Mouse (Mus musculus): Measurements from ENCODE around the gene Mad1l1. TPM values are rescaled to one million over a fixed set of nuclear protein-coding genes. Genes with fewer than 3 reads are reported as not detected.
"Not testable (repeated sequence)": the region's sequence is repeated elsewhere in the genome, so short reads cannot be mapped to it uniquely, and the experiment has no call there.

Mad1l1 gene
- polyA plus RNA-seq, 1 experiment: 24.7 TPM

DNA sequence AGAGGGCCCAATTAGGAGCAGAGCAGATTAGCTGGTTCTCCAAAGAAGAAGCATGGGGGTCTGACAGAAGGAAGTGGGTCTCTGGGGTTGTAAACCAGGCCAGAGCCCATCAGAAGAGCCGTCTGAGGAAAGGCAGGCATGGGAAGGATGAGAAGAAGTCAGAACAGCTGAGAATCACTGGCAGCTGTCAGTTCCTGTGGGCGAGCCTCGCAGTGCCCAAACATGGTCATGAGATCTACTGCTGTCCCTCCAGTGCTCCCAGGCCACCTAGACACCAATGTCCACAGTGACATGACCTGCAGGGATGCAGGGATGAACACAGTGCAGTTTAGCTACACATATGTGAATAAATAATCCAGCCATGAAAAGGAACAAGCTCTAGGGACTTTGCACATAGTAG, 310.9 kb downstream of the Mad1l1 start:
- Histone ChIP-seq H3K4me1 (ENCODE audit: control insufficient read depth, insufficient read depth, low read length) (no peaks in the 10 kb centered on the region; the same call in 1 of the 2 replicates), H3K27ac (ENCODE audit: control insufficient read depth, insufficient read depth, low read depth, low read length, poor library complexity) (0 out of 2 replicates have a peak overlapping the region, but pooled peaks have one; percentile 7), H3K4me3 (replicated peaks; ENCODE audit: control insufficient read depth, low read depth, low read length) (no peak overlapping the region)
- WGBS: 84% methylated on average over 3 of the region's 3 CpGs
- TF ChIP-seq CTCF (IDR thresholded peaks at IDR 0.05; ENCODE audit: control insufficient read depth, insufficient read depth, low read length): no peak
- no peak for TF ChIP-seq POLR2A (IDR thresholded peaks at IDR 0.05; ENCODE audit: borderline replicate concordance, control insufficient read depth, low read depth, low read length)

DNA sequence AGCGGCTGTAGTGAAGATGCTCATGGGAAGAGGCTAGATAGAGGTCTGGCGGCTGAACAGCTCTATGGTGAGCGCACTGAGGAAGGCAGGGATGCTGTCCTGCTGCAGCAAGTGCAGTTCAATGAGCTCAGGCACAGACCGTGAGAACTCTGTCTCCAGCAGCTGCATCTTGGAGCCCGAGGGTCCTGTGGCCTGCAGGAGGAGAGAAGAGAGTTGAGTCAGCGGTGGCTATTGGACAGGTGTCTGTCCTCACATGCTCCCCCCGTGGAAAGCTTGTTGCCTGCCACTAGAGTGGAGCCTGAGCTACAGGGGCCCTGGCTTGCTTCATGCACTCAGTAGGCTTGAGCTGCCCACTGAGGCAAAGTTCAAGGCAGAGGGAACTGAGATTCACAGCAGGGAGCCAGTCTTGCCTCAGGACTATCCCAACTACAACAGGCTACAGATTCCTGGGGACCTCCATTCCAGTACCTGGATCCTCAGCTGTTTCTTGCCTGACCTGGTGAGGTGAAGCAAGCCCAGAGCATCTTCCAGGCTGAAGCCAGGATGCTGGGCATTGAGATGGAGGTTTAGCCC, 312.2 kb downstream of the Mad1l1 start:
- no peak for TF ChIP-seq CTCF (IDR thresholded peaks at IDR 0.05; ENCODE audit: control insufficient read depth, insufficient read depth, low read length)
- TF ChIP-seq POLR2A (IDR thresholded peaks at IDR 0.05; ENCODE audit: borderline replicate concordance, control insufficient read depth, low read depth, low read length): no peak
- 95% methylated on average over 7 of the region's 7 CpGs for WGBS
- Histone ChIP-seq H3K4me1 (ENCODE audit: control insufficient read depth, insufficient read depth, low read length) (no peaks in the 10 kb centered on the region; the same call in 1 of the 2 replicates), H3K27ac (ENCODE audit: control insufficient read depth, insufficient read depth, low read depth, low read length, poor library complexity) (no peak overlapping the region), H3K4me3 (replicated peaks; ENCODE audit: control insufficient read depth, low read depth, low read length) (no peak overlapping the region)

DNA sequence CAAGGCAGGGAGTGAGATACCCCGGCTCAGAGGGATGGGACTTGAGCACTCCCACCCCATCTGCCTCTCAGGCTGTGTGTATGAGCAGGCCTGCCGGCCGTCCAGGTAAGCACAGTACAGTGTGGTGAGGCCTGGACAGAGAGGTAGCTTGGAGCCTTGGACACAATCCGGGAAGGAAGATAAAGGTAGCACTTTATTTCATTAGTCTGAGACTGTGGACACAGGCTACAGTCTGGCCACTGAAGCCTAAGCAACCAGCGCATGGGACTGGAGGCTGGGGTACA, 312.9 kb downstream of the Mad1l1 start:
- 92% methylated on average over 5 of the region's 5 CpGs for WGBS
- H3K27ac ChIP-seq (ENCODE audit: control insufficient read depth, insufficient read depth, low read depth, low read length, poor library complexity): no peak overlapping the region
- H3K4me3 ChIP-seq (replicated peaks; ENCODE audit: control insufficient read depth, low read depth, low read length): no peak overlapping the region
- no peaks in the 10 kb centered on the region; the same call in 1 of the 2 replicates for H3K4me1 ChIP-seq (ENCODE audit: control insufficient read depth, insufficient read depth, low read length)
- no peak for TF ChIP-seq CTCF (IDR thresholded peaks at IDR 0.05; ENCODE audit: control insufficient read depth, insufficient read depth, low read length)

DNA sequence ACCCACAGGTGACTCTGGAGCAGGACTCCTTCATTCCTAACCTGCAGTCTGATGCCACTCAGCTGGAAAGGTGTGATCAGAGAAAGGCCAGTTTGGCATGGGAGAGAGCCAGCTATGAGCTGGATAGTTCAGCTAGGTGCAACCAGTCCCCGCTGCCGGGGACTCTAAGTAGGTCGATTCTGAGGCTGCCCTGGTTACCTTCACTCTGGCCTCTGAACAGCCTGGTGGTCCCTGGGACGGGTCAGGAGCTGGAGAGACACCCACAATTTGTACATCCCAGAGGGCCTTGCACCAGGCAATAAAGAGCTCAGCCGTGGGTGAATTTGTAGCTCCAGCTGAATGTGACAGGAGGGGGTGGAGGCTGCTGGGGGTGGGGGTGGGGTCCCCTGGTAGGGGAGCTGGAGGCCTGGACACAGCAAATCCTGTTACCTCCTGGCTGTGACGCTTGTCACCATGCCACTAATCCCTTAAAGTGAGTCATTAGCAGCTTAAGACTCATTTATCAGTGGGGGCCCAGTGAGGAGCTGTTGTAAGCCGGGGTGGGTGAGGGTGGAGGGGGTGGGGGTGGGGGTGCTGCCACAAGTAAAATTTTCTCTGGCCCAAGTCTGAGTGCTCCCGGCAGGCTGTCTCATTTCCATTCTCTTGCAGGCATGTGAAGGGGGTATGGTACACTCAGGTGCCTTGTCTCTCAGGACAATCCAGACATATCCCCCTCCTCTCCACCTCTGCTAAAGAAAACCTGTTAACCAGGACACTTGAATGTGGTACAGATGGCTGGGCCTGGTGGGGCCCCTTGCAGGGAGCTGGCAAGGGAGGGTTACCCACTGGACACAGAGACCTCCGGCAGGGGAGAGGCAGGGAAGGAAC, 313.5 kb downstream of the Mad1l1 start:
- no peak overlapping the region for H3K4me3 ChIP-seq (replicated peaks; ENCODE audit: control insufficient read depth, low read depth, low read length)
- H3K4me1 ChIP-seq (ENCODE audit: control insufficient read depth, insufficient read depth, low read length): no peaks in the 10 kb centered on the region; the same call in 1 of the 2 replicates
- no peak overlapping the region for H3K27ac ChIP-seq (ENCODE audit: control insufficient read depth, insufficient read depth, low read depth, low read length, poor library complexity)
- TF ChIP-seq POLR2A (IDR thresholded peaks at IDR 0.05; ENCODE audit: borderline replicate concordance, control insufficient read depth, low read depth, low read length): no peak
- TF ChIP-seq CTCF (IDR thresholded peaks at IDR 0.05; ENCODE audit: control insufficient read depth, insufficient read depth, low read length): no peak
- WGBS: 87% methylated on average over 9 of the region's 9 CpGs

DNA sequence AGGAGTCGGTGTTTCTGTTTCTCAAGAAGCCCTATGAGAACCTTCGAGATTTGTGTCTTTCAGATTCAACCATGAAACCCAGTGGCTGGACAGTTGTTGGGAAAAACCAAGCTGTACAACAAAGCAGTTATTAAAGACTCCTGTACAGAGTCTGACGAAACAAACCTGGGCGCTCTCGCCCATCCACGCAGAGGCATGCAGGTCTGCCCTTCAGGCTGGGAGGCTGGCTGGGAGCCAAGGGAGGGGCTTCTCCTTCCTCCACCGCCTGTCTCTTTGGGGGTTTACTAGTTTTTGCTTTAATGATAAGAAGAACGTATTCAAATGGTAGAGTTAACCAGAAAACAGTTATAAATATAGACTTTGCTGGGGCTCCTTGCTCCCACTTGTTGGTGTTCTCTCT, 314.5 kb downstream of the Mad1l1 start:
- no peak overlapping the region for H3K4me3 ChIP-seq (replicated peaks; ENCODE audit: control insufficient read depth, low read depth, low read length)
- H3K27ac ChIP-seq (ENCODE audit: control insufficient read depth, insufficient read depth, low read depth, low read length, poor library complexity): no peak overlapping the region
- H3K4me1 ChIP-seq (ENCODE audit: control insufficient read depth, insufficient read depth, low read length): no peaks in the 10 kb centered on the region
- 75% methylated on average over 8 of the region's 8 CpGs for WGBS
- TF ChIP-seq POLR2A (IDR thresholded peaks at IDR 0.05; ENCODE audit: borderline replicate concordance, control insufficient read depth, low read depth, low read length) (no peak), CTCF (IDR thresholded peaks at IDR 0.05; ENCODE audit: control insufficient read depth, insufficient read depth, low read length) (no peak)

GRCm38 (mm10) chr5:140002541-140002940, 318.8 kb downstream of the Mad1l1 start:
- WGBS: 75% methylated on average over 3 of the region's 3 CpGs
- no peak overlapping the region for H3K4me3 ChIP-seq (replicated peaks; ENCODE audit: control insufficient read depth, low read depth, low read length)
- no peak for TF ChIP-seq POLR2A (IDR thresholded peaks at IDR 0.05; ENCODE audit: borderline replicate concordance, control insufficient read depth, low read depth, low read length)
- no peaks in the 10 kb centered on the region for H3K4me1 ChIP-seq (ENCODE audit: control insufficient read depth, insufficient read depth, low read length)
- no peak overlapping the region for H3K27ac ChIP-seq (ENCODE audit: control insufficient read depth, insufficient read depth, low read depth, low read length, poor library complexity)

- Histone ChIP-seq H3K4me3 (replicated peaks; ENCODE audit: control insufficient read depth, low read depth, low read length) (no peak overlapping the region), H3K27ac (ENCODE audit: control insufficient read depth, insufficient read depth, low read depth, low read length, poor library complexity) (no peak overlapping the region), H3K4me1 (ENCODE audit: control insufficient read depth, insufficient read depth, low read length) (no peaks in the 10 kb centered on the region)
- TF ChIP-seq CTCF (IDR thresholded peaks at IDR 0.05; ENCODE audit: control insufficient read depth, insufficient read depth, low read length): no peak
- TF ChIP-seq POLR2A (IDR thresholded peaks at IDR 0.05; ENCODE audit: borderline replicate concordance, control insufficient read depth, low read depth, low read length): no peak
- 54% methylated on average over 6 of the region's 6 CpGs for WGBS
Observed at GRCm38 (mm10) chr5:139998916-139999315, 322.4 kb downstream of the Mad1l1 start.

- not testable (repeated sequence) for H3K27ac ChIP-seq (ENCODE audit: control insufficient read depth, insufficient read depth, low read depth, low read length, poor library complexity); H3K4me1 ChIP-seq (ENCODE audit: control insufficient read depth, insufficient read depth, low read length); H3K4me3 ChIP-seq (replicated peaks; ENCODE audit: control insufficient read depth, low read depth, low read length)
- 82% methylated on average over 12 of the region's 12 CpGs for WGBS
Observed at GRCm38 (mm10) chr5:139998321-139998720, 323.0 kb downstream of the Mad1l1 start.

GRCm38 (mm10) chr5:139991531-139991930, 329.8 kb downstream of the Mad1l1 start:
- Histone ChIP-seq H3K4me1 (ENCODE audit: control insufficient read depth, insufficient read depth, low read length) (no peaks in the 10 kb centered on the region), H3K4me3 (replicated peaks; ENCODE audit: control insufficient read depth, low read depth, low read length) (no peak overlapping the region), H3K27ac (ENCODE audit: control insufficient read depth, insufficient read depth, low read depth, low read length, poor library complexity) (no peak overlapping the region)
- TF ChIP-seq POLR2A (IDR thresholded peaks at IDR 0.05; ENCODE audit: borderline replicate concordance, control insufficient read depth, low read depth, low read length) (no peak), CTCF (IDR thresholded peaks at IDR 0.05; ENCODE audit: control insufficient read depth, insufficient read depth, low read length) (no peak)
- 74% methylated on average over 3 of the region's 3 CpGs for WGBS

All from bone marrow, adult 2 months (tissue).